Mouse (Mus musculus): ENCODE measurements around the gene Olfr952. TPM values are rescaled to one million over a fixed set of nuclear protein-coding genes. Genes with fewer than 3 reads are reported as not detected.

Olfr952 gene
- polyA plus RNA-seq (2016; fragmentation: Nextera tagmentation; extraction: Ambion mirVana): not detected in 2 replicates

DNA sequence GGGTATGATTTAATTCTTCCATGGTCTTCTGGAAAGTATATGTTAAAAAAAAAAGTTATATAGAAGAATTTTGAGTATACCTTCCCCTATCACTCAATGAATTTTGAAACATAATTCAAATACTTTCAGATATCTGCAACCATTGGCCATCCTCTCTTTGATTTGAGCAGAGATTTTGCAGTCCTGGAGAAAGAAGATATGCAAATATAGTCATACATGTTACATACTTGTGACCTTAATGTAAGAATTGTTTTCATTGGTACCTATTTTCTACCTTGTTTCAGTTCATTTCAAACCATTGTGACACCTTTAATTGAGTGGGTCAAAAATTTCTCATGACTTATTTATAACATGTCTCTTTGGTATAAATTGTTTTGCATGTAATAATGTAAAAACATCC lies at the start of gene Olfr952:
Gene Olfr952, minus strand, starts transcription at position 101 of the 400 bp plus-strand sequence.
- ATAC-seq (ENCODE audit: insufficient number of reproducible peaks, insufficient read depth, low FRiP score, low TSS enrichment, low read depth): no peak
- no peak within 1 kb of the TSS for H3K27ac ChIP-seq
- no peaks in the 10 kb centered on the region for H3K36me3 ChIP-seq
- no peak within 1 kb of the TSS for H3K4me3 ChIP-seq (replicated peaks)
- no peaks in the 10 kb centered on the region for H3K4me1 ChIP-seq (replicated peaks)
- H3K9ac ChIP-seq (replicated peaks): no peak within 1 kb of the TSS
- no peak within 1 kb of the TSS for H3K4me2 ChIP-seq
- H3K27me3 ChIP-seq: no peaks in the 10 kb centered on the region
- H3K9me3 ChIP-seq: no peaks in the 10 kb centered on the region

DNA sequence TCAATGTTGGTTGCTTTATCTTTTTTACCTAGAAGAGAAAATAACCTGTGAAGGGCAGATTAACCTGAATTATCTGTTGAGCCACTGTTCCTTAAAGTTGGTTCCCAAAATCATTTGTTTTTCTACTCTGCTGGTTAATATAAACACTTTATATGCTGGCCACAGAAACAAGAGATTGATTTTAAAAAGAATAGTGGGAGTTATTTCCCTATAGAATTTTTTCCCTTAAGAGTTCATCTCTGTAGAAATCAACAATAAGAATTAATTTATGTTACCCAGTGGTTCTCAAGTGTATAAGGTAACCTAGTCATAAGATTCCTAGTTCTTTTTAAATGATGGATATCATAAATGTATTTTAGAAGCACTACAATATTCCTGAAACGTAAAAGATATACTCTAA lies 44.9 kb upstream of the Olfr952 start, which contains the start of gene Olfr955:
Gene Olfr955, minus strand, starts transcription at position 101 of the 400 bp plus-strand sequence.
- WGBS: 43% methylated on average over 1 of the region's 1 CpGs
- Histone ChIP-seq H3K9ac (replicated peaks) (no peak within 1 kb of the TSS), H3K4me3 (replicated peaks) (no peak within 1 kb of the TSS), H3K4me2 (no peak within 1 kb of the TSS), H3K4me1 (replicated peaks) (no peaks in the 10 kb centered on the region), H3K27me3 (no peaks in the 10 kb centered on the region), H3K9me3 (no peaks in the 10 kb centered on the region), H3K36me3 (no peaks in the 10 kb centered on the region), H3K27ac (no peak within 1 kb of the TSS)
- no peak for ATAC-seq (ENCODE audit: insufficient number of reproducible peaks, insufficient read depth, low FRiP score, low TSS enrichment, low read depth)

DNA sequence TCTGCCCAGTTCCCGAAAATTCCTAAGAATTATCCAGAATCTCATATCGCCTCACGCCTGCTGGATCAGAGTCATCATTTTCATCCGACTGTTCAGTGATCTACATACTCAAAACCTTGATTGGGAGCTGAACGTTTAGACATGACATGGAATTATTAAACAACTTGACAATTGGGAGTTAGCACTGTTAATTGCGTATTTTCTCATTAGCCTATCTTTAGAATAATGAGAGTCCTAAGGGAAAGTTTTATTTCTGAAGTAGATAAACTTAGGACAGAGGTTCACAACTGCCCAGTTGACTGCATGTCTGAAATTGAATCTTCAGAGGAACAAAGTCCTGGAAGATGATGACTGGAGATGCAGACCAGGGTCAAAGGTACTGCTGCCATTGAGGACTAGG lies 29.5 kb upstream of the Olfr952 start, which contains the start of gene Olfr954:
Gene Olfr954, plus strand, starts transcription at position 301 of the 400 bp plus-strand sequence.
- no peak for ATAC-seq (ENCODE audit: insufficient number of reproducible peaks, insufficient read depth, low FRiP score, low TSS enrichment, low read depth)
- Histone ChIP-seq H3K9me3 (no peaks in the 10 kb centered on the region), H3K27ac (no peak within 1 kb of the TSS), H3K4me2 (no peak within 1 kb of the TSS), H3K4me1 (replicated peaks) (no peaks in the 10 kb centered on the region), H3K4me3 (replicated peaks) (no peak within 1 kb of the TSS), H3K36me3 (no peaks in the 10 kb centered on the region), H3K27me3 (no peaks in the 10 kb centered on the region), H3K9ac (replicated peaks) (no peak within 1 kb of the TSS)
- 86% methylated on average over 6 of the region's 6 CpGs for WGBS

DNA sequence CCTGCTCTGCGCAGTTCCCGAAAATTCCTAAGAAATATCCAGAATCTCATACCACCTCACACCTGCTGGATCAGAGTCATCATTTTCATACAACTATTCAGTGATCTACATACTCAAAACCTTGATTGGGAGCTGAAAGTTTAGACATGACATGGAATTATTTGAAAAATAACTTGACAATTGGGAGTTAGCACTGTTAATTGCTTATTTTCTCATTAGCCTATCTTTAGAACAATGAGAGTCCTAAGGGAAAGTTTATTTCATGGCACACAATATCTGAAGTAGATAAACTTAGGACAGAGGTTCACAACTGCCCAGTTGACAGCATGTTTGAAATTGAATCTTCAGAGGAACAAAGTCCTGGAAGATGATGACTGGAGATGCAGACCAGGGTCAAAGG lies 39.8 kb downstream of the Olfr952 start, which contains the start of gene Olfr951:
Gene Olfr951, plus strand, starts transcription at position 301 of the 400 bp plus-strand sequence.
- 95% methylated on average over 2 of the region's 2 CpGs for WGBS
- no peak for ATAC-seq (ENCODE audit: insufficient number of reproducible peaks, insufficient read depth, low FRiP score, low TSS enrichment, low read depth)

More for the DNA sequence above, 39.8 kb downstream of the Olfr952 start, which contains the start of gene Olfr951:
- Histone ChIP-seq H3K27me3 (no peaks in the 10 kb centered on the region), H3K4me3 (replicated peaks) (no peak within 1 kb of the TSS), H3K36me3 (no peaks in the 10 kb centered on the region), H3K4me2 (no peak within 1 kb of the TSS), H3K27ac (no peak within 1 kb of the TSS), H3K4me1 (replicated peaks) (no peaks in the 10 kb centered on the region), H3K9ac (replicated peaks) (no peak within 1 kb of the TSS), H3K9me3 (no peaks in the 10 kb centered on the region)

Other genes starting within 250 kb of the Olfr952 start
- not detected in 2 replicates for gene Olfr944, start 225.2 kb downstream of the Olfr952 start, polyA plus RNA-seq (2016; fragmentation: Nextera tagmentation; extraction: Ambion mirVana)
- not detected in 2 replicates for gene Olfr1537, start 177.2 kb downstream of the Olfr952 start, polyA plus RNA-seq (2016; fragmentation: Nextera tagmentation; extraction: Ambion mirVana)
- gene Olfr945, start 150.3 kb downstream of the Olfr952 start, polyA plus RNA-seq (2016; fragmentation: Nextera tagmentation; extraction: Ambion mirVana): not detected in 2 replicates
- gene Olfr948, start 101.1 kb downstream of the Olfr952 start, polyA plus RNA-seq (2016; fragmentation: Nextera tagmentation; extraction: Ambion mirVana): not detected in 2 replicates
- gene Olfr951, start 39.7 kb downstream of the Olfr952 start, polyA plus RNA-seq (2016; fragmentation: Nextera tagmentation; extraction: Ambion mirVana): not detected in 2 replicates
- gene Olfr954, start 29.6 kb upstream of the Olfr952 start, polyA plus RNA-seq (2016; fragmentation: Nextera tagmentation; extraction: Ambion mirVana): not detected in 2 replicates
- gene Olfr955, start 44.8 kb upstream of the Olfr952 start, polyA plus RNA-seq (2016; fragmentation: Nextera tagmentation; extraction: Ambion mirVana): not detected in 2 replicates
- not detected in 2 replicates for gene Olfr44, start 66.8 kb upstream of the Olfr952 start, polyA plus RNA-seq (2016; fragmentation: Nextera tagmentation; extraction: Ambion mirVana)
- not detected in 2 replicates for gene Olfr957, start 88.7 kb upstream of the Olfr952 start, polyA plus RNA-seq (2016; fragmentation: Nextera tagmentation; extraction: Ambion mirVana)
- gene Olfr958, start 126.9 kb upstream of the Olfr952 start, polyA plus RNA-seq (2016; fragmentation: Nextera tagmentation; extraction: Ambion mirVana): not detected in 2 replicates
- gene Olfr959, start 148.4 kb upstream of the Olfr952 start, polyA plus RNA-seq (2016; fragmentation: Nextera tagmentation; extraction: Ambion mirVana): not detected in 2 replicates
- 29.3 and 29.7 TPM in 2 replicates for gene AW551984, start 177.3 kb upstream of the Olfr952 start, polyA plus RNA-seq (2016; fragmentation: Nextera tagmentation; extraction: Ambion mirVana)
- gene Olfr148, start 183.5 kb upstream of the Olfr952 start, polyA plus RNA-seq (2016; fragmentation: Nextera tagmentation; extraction: Ambion mirVana): not detected in 2 replicates
- gene Olfr960, start 194.2 kb upstream of the Olfr952 start, polyA plus RNA-seq (2016; fragmentation: Nextera tagmentation; extraction: Ambion mirVana): not detected in 2 replicates
- gene Olfr961, start 217.9 kb upstream of the Olfr952 start, polyA plus RNA-seq (2016; fragmentation: Nextera tagmentation; extraction: Ambion mirVana): not detected in 2 replicates
- gene Olfr963, start 240.1 kb upstream of the Olfr952 start, polyA plus RNA-seq (2016; fragmentation: Nextera tagmentation; extraction: Ambion mirVana): not detected in 2 replicates